Mouse (Mus musculus): ENCODE data around the gene Cdk6. TPM values are rescaled to one million over a fixed set of nuclear protein-coding genes. Genes with fewer than 3 reads are reported as not detected.

The Cdk6 gene
- polyA plus RNA-seq, 1 experiment = 13.4 TPM

- TF ChIP-seq CTCF (IDR thresholded peaks at IDR 0.05; ENCODE audit: insufficient read depth, low read length) (no peak), POLR2A (IDR thresholded peaks at IDR 0.05; ENCODE audit: borderline replicate concordance, extremely low read depth, low read depth, low read length) (no peak)
- DNase-seq = no peak
Observed at GRCm38 (mm10) chr5:3577939-3578338, 236.7 kb downstream of the Cdk6 start.

GRCm38 (mm10) chr5:3579066-3579465 is 237.8 kb downstream of the Cdk6 start:
- DNase-seq = no peak
- no peak for TF ChIP-seq POLR2A (IDR thresholded peaks at IDR 0.05; ENCODE audit: borderline replicate concordance, extremely low read depth, low read depth, low read length)
- TF ChIP-seq CTCF (IDR thresholded peaks at IDR 0.05; ENCODE audit: insufficient read depth, low read length) = no peak
- WGBS = 90% methylated on average over 7 of the region's 7 CpGs
- no peak overlapping the region for H3K4me3 ChIP-seq (replicated peaks; ENCODE audit: extremely low read depth, low read depth, low read length)
- no peaks in the 10 kb centered on the region for H3K4me1 ChIP-seq (ENCODE audit: control insufficient read depth, insufficient read depth, low read length)

More at GRCm38 (mm10) chr5:3577939-3578338, 236.7 kb downstream of the Cdk6 start:
- Histone ChIP-seq H3K4me3 (replicated peaks; ENCODE audit: extremely low read depth, low read depth, low read length) (no peak overlapping the region), H3K4me1 (ENCODE audit: control insufficient read depth, insufficient read depth, low read length) (no peaks in the 10 kb centered on the region)
- 94% methylated on average over 2 of the region's 2 CpGs for WGBS

Other genes starting within 250 kb of the Cdk6 start
- gene Fam133b, start 202.3 kb downstream of the Cdk6 start, polyA plus RNA-seq (2012; rRNA removed) = 4.7 and 6.4 TPM in 2 replicates
- gene 1700109H08Rik, start 230.1 kb downstream of the Cdk6 start, polyA plus RNA-seq (2012; rRNA removed) = 1.7 and 2.0 TPM in 2 replicates